Comparison of ENCODE assay signal across 25 mouse cellular contexts in the genomic region with DNA sequence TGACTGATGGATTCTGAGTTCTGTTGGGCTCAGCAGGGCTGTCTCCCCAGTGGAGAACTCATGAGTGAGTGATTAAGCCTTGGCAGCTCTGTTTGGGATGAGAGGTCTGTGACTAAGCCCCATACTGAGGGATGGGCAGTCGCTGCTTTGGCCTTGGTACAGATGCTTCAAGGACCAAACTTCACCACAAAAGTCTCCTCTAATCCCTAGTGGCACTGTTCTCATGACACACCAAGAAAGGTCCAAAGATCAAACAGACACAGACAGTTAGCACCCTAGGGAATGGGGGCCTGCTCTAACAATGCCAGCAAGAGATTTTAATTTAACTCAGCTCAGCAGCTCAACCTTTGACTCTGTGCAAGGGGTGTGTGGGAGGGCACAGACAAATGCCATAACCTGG. TPM values are rescaled to one million over a fixed set of nuclear protein-coding genes. Genes with fewer than 3 reads are reported as not detected.
DNase-seq lines count a peak whose midpoint lies in the region; ATAC-seq and TF ChIP-seq lines count a peak whose summit lies in the region.
"Had no signal": no experiment of that assay in that cellular context is flagged by ENCODE, and none has a peak within 500 bp of the region (broad histone marks: within the 10 kb centered on the region; RNA-seq: fewer than 3 reads in every experiment).

No protein-coding gene starts in this region.

- DNase-seq in heart, adult 11 months: peak; percentile 68
- DNase-seq in heart, postnatal 36 days: no peak
- DNase-seq in kidney, postnatal 10 days: peak; percentile 26
- no peak for DNase-seq in urinary bladder, adult 18-20 months (ENCODE audit: low spot score in 2 of 2)
- DNase-seq in right cerebral cortex, adult 18-20 months: no peak
- no peak for DNase-seq in neural tube, embryonic 10.5 days (ENCODE audit: extremely low spot score, low spot score)
- DNase-seq: cerebellum, adult 2 months; heart, adult 18-20 months; lung, adult 2 months; spleen, adult 18-20 months; thymus, postnatal 25 days had no signal

- TF ChIP-seq CTCF in C2C12 (IDR thresholded peaks at IDR 0.05; ENCODE audit: control insufficient read depth, insufficient read depth, insufficient read length): no peak

- intact Hi-C loops in heart, postnatal 36 days (cut with DNase I): no loop called here

- ATAC-seq in inflammation-experienced regulatory T-cells, adult 6 months: peak; percentile 11
- ATAC-seq: forebrain, embryonic 13.5 days had no signal

- H3K36me3 ChIP-seq in C2C12 (ENCODE audit: control insufficient read depth, insufficient read depth): no peaks in the 10 kb centered on the region
- H3K36me3 ChIP-seq: embryonic facial prominence, embryonic 15.5 days; heart, embryonic 15.5 days; hindbrain, embryonic 12.5 days; limb, embryonic 10.5 days; midbrain, embryonic 12.5 days; stomach, embryonic 15.5 days had no signal

- H3K27me3 ChIP-seq in C2C12 (ENCODE audit: control insufficient read depth, insufficient read depth, insufficient read length): no peaks in the 10 kb centered on the region
- H3K27me3 ChIP-seq: embryonic facial prominence, embryonic 15.5 days; forebrain, embryonic 13.5 days; heart, embryonic 15.5 days; hindbrain, embryonic 12.5 days; midbrain, embryonic 12.5 days; stomach, embryonic 15.5 days had no signal

- no peaks in the 10 kb centered on the region for H3K79me2 ChIP-seq in C2C12 (ENCODE audit: control insufficient read depth, insufficient read depth)

- H3K4me3 ChIP-seq in C2C12 (ENCODE audit: insufficient read depth, poor library complexity, severe bottlenecking): no peak overlapping the region
- H3K4me3 ChIP-seq: embryonic facial prominence, embryonic 15.5 days; forebrain, embryonic 13.5 days; heart, embryonic 15.5 days; hindbrain, embryonic 12.5 days; limb, embryonic 10.5 days; midbrain, embryonic 12.5 days; myocyte; stomach, embryonic 15.5 days had no signal

- H3ac ChIP-seq in C2C12 (ENCODE audit: control insufficient read depth, insufficient read length, low read depth): no peak overlapping the region

- H3K79me3 ChIP-seq in C2C12 (ENCODE audit: low read depth): no peaks in the 10 kb centered on the region

TF ChIP-seq in C2C12, 6 proteins besides CTCF, POLR2A, EP300 and RAD21:
- TF ChIP-seq MYOD1 (IDR thresholded peaks at IDR 0.05; ENCODE audit: control insufficient read depth, insufficient read length, low read depth) (no peak), CEBPB (IDR thresholded peaks at IDR 0.05; ENCODE audit: low read depth) (no peak), FOSL1 (IDR thresholded peaks at IDR 0.05; ENCODE audit: insufficient read depth, low read length, poor library complexity, severe bottlenecking) (peak; percentile 50), MAX (IDR thresholded peaks at IDR 0.05) (no peak)

RNA-seq across cellular contexts. Expression of gene Agfg1, which starts 27.5 kb away (rescaled TPM):
- 10 to 100 TPM; 29.7 to 29.8 TPM for total RNA-seq in heart, postnatal 36 days (2021)
- polyA plus RNA-seq in C2C12 (2012; fragmentation: generic; extraction: Trizol): 26.9 TPM
- 10 to 100 TPM; 32.2 to 33.2 (median 32.6) TPM for polyA plus RNA-seq in inflammation-experienced regulatory T-cells, adult 6 months (2017; shearing (Covaris generic))

RNA-seq across cellular contexts. Expression of gene Gm47791, which starts 40.7 kb away (rescaled TPM):
- total RNA-seq in heart, postnatal 36 days (2021): not detected
- polyA plus RNA-seq in C2C12 (2012; fragmentation: generic; extraction: Trizol): not detected
- not detected for polyA plus RNA-seq in inflammation-experienced regulatory T-cells, adult 6 months (2017; shearing (Covaris generic))
- total RNA-seq: heart, adult 18-20 months; MEL had no signal
- polyA plus RNA-seq: brain, embryonic 14.5 days; cerebellum, adult 2 months; forebrain, embryonic 13.5 days; heart, embryonic 15.5 days; hindbrain, embryonic 12.5 days; large intestine, adult 2 months; limb, embryonic 10.5 days; lung, adult 2 months; macrophage; midbrain, embryonic 12.5 days; myocyte; stomach, embryonic 15.5 days had no signal

RNA-seq across cellular contexts. Expression of gene Tm4sf20, which starts 43.5 kb away (rescaled TPM):
- total RNA-seq in heart, postnatal 36 days (2021): not detected
- not detected for polyA plus RNA-seq in C2C12 (2012; fragmentation: generic; extraction: Trizol)
- 1 to 10 TPM in 1 of 3 experiments, under 1 TPM in 1, not detected in 1; 0.40 to 1.1 TPM for polyA plus RNA-seq in inflammation-experienced regulatory T-cells, adult 6 months (2017; shearing (Covaris generic))
- total RNA-seq: heart, adult 18-20 months; MEL had no signal
- polyA plus RNA-seq: brain, embryonic 14.5 days; cerebellum, adult 2 months; heart, embryonic 15.5 days; hindbrain, embryonic 12.5 days; limb, embryonic 10.5 days; lung, adult 2 months; macrophage; myocyte had no signal

Comparison
In these comparisons a context has a peak if more than half of its experiments do, and no peak if none do; other contexts are left out.
1. DNase-seq: peak in heart, adult 11 months (single experiment) and kidney, postnatal 10 days (single experiment); none in heart, postnatal 36 days (0 of 2), urinary bladder, adult 18-20 months (0 of 2), right cerebral cortex, adult 18-20 months (single experiment) and neural tube, embryonic 10.5 days (single experiment).